Mouse (Mus musculus) heart, adult 2 months (tissue): Measurements from ENCODE around the gene Crebl2.
A peak's percentile ranks its signal among the peaks of the same experiment; 100 is the strongest.

Source experiments
- CTCF ChIP-seq: fragments of 200-600 bp; IDR thresholded peaks from 2 replicates; pipeline ENCODE4 v1.8.1; 2022; ENCODE audit warnings: antibody characterized with exemption, mild to moderate bottlenecking, moderate library complexity
- EP300 ChIP-seq: fragments of 200-500 bp; IDR thresholded peaks from 2 replicates; pipeline ENCODE4 v1.6.1; 2011; ENCODE audit warnings: low read depth, low read length, control low read depth; ENCODE audit not compliant: insufficient read depth
- POLR2A ChIP-seq: fragments of 200-500 bp; IDR thresholded peaks from 2 replicates; pipeline ENCODE4 v1.6.1; 2011; ENCODE audit warnings: mild to moderate bottlenecking, low read depth, low read length, control low read depth; ENCODE audit not compliant: insufficient read depth

DNA sequence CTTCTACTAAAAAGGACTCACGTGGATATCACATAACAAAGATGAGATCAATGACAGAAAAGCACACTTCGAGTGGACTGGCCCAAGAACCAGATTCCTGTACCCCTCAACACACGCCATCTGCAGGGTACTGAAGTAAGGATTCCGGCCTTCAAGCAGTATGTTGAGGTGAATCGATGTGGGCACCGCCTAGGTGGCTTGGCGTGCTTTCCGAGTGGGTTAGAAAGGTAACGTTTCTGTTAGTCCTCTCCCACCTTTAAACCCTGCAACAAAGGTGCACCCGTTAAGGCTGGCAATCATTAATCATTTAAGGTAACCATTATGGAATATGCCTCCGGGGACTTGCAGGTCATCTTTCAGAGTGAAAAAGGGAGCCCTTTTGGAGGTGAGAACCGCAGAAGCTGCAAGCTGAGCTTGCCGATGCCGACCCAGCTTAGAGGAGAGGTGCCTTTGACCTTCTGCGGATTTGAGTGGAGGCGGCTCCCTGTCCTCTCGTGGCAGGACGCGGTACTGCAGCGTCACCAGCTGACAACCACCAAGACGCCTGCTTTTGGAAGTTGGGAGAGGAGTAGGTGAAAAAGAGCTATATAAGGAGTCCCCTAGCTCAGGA is 35.9 kb upstream of the Crebl2 start:
- TF ChIP-seq CTCF (no peak), POLR2A (no peak), EP300 (peak; percentile 77)
